Mouse (Mus musculus) stomach, embryonic 16.5 days (tissue): ENCODE measurements around the gene Slc2a9. TPM values are rescaled to one million over a fixed set of nuclear protein-coding genes. Genes with fewer than 3 reads are reported as not detected.

Source experiments
- ATAC-seq: fragments of 200-750 bp; cut with Nextera tagmentation; 2 replicates; pipeline ENCODE4 v1.8.0; 2017; ENCODE audit warnings: moderate number of reproducible peaks, moderate TSS enrichment; ENCODE audit not compliant: insufficient read depth, low FRiP score
- H3K27ac ChIP-seq: fragments of 300-500 bp; sonication (generic); 2 replicates; pipeline ENCODE4 v1.5.1; 2014; ENCODE audit warnings: low read length
- H3K27me3 ChIP-seq: fragments of 300-500 bp; sonication (generic); 2 replicates; pipeline ENCODE4 v1.6.1; 2014; ENCODE audit warnings: low read length, control low read depth, mixed read lengths; ENCODE audit not compliant: control insufficient read depth, insufficient read depth
- H3K36me3 ChIP-seq: fragments of 300-500 bp; sonication (generic); 2 replicates; pipeline ENCODE4 v1.6.1; 2014; ENCODE audit warnings: low read length; ENCODE audit not compliant: control insufficient read depth, insufficient read depth
- H3K4me1 ChIP-seq: fragments of 300-500 bp; sonication (generic); 2 replicates; pipeline ENCODE4 v1.6.1; 2014; ENCODE audit warnings: low read length, control low read depth, mixed read lengths; ENCODE audit not compliant: control insufficient read depth, insufficient read depth
- H3K4me2 ChIP-seq: fragments of 300-500 bp; sonication (generic); 2 replicates; pipeline ENCODE4 v1.6.1; 2014; ENCODE audit warnings: low read depth, low read length, mixed read lengths
- H3K4me3 ChIP-seq: fragments of 300-500 bp; sonication (generic); replicated peaks from 2 replicates; pipeline ENCODE4 v1.5.1; 2014; ENCODE audit warnings: mild to moderate bottlenecking, low read length
- H3K9ac ChIP-seq: fragments of 300-500 bp; sonication (generic); 2 replicates; pipeline ENCODE4 v1.6.1; 2014; ENCODE audit warnings: low read length
- H3K9me3 ChIP-seq: fragments of 300-500 bp; sonication (generic); replicated peaks from 2 replicates; pipeline ENCODE4 v1.6.1; 2016; ENCODE audit warnings: low read length, control low read depth; ENCODE audit not compliant: control insufficient read depth
- WGBS: fragments of 180-500 bp; shearing (Covaris S2); extraction: QIAGEN DNeasy Blood & Tissue Kit; methylation state at CpG from one replicate; pipeline ENCODE4 v1.1.7; 2014; 5-methylcytosine and 5-hydroxymethylcytosine counted together
- polyA plus RNA-seq: library from polyadenylated mRNA; unstranded; fragments of >200 nt; fragmentation: Nextera tagmentation; extraction: Ambion mirVana; gene quantifications from 2 replicates; pipeline ENCODE4 v1.2.1, GENCODE M21; 2015

Slc2a9 gene
- polyA plus RNA-seq, 1 experiment from 2014 or later, result 1.4 TPM

DNA sequence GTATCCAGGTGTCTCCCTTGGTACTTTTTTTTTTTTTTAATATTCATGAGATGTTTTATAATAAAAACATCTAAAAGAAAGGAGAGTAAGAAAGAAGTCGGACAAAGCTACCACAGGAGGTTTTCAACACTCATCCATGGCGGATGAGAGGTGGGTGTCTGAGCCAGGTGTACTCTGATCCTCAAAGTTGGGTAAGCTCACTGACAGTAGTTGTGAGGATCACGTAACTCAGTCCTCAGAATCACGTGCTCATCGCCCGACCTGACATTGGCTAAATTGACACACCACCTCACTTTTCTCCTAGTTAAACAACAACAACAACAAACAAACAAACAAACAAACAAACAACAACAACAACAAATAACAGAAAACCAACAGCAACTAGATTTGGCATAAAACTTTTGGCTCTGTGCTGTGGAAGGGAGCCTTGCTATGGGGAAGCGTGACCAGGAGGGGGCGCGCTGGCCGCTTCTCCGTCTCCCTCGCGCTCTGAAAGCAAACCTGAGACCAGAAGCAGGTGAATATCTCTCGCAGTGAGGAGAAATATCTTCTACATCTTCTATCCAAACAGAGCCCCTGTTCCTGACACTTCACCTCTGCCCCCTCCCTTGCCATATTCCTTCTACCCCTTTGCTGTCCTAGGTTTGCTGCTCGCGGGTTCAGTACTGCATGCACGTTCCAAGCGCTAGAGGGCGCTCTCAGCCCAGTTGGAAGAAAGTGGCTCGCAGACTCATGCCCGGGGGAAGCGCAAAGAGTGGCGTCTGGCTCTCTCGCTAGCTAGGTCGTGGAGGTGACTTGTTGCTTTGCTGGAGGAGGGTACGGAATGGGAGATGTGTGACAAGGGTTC is 195.5 kb downstream of the Slc2a9 start:
- Histone ChIP-seq H3K4me1 (no peaks in the 10 kb centered on the region), H3K9ac (peak overlapping the region; percentile 52), H3K27ac (no peak overlapping the region), H3K4me3 (peak overlapping the region; percentile 41), H3K4me2 (peak overlapping the region; percentile 67), H3K9me3 (no peaks in the 10 kb centered on the region), H3K36me3 (no peaks in the 10 kb centered on the region), H3K27me3 (no peaks in the 10 kb centered on the region)
- peak; percentile 72; the same call in 1 of the 2 replicates for ATAC-seq
- WGBS, result 10% methylated on average over 26 of the region's 26 CpGs

DNA sequence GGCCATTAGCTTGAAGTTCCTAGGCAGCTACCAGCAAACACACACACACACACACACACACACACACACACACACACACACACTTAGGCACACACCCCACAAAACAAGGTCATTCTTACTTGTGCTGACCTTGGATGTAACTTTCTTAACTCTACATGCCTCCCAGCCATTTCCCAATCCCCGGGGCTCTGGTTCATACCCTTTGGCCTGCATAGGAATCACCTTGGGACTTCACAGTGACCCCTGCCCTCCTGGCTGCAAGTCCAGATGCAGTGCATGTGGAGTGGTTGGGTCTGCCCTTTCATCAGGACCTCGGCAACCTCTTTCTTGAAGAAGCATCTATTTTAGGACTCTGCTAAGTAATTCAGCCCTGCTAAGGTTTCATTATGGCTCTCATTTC is 197.7 kb downstream of the Slc2a9 start:
- no peaks in the 10 kb centered on the region for H3K9me3 ChIP-seq
- H3K9ac ChIP-seq, result no peak overlapping the region
- H3K27me3 ChIP-seq, result no peaks in the 10 kb centered on the region
- no peak overlapping the region for H3K27ac ChIP-seq
- no peaks in the 10 kb centered on the region for H3K4me1 ChIP-seq
- no peak overlapping the region for H3K4me2 ChIP-seq
- no peak overlapping the region for H3K4me3 ChIP-seq
- no peaks in the 10 kb centered on the region for H3K36me3 ChIP-seq
- no peak for ATAC-seq
- 70% methylated on average over 2 of the region's 2 CpGs for WGBS

DNA sequence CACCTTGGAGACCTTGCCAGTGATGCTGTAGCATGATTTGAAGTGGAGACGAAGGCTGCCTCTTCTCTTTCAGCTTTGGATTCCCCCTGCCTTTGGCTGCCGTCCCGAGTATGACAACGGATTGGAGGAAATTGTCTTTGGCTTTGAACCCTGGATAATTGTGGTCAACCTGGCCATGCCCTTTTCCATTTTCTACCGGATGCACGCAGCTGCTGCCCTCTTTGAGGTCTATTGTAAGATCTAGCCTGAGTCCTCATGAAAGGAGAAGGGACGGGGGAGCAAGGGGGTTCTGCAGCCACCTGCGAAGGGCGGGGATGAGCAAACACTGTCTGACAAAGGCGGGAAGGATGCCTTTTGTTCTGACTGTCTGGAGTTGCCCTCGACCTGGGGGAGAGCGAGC is 200.3 kb downstream of the Slc2a9 start:
- Histone ChIP-seq H3K9me3 (no peaks in the 10 kb centered on the region), H3K4me1 (no peaks in the 10 kb centered on the region), H3K9ac (no peak overlapping the region), H3K4me3 (no peak overlapping the region), H3K4me2 (no peak overlapping the region), H3K27me3 (no peaks in the 10 kb centered on the region), H3K27ac (no peak overlapping the region), H3K36me3 (no peaks in the 10 kb centered on the region)
- 41% methylated on average over 12 of the region's 12 CpGs for WGBS
- no peak for ATAC-seq

DNA sequence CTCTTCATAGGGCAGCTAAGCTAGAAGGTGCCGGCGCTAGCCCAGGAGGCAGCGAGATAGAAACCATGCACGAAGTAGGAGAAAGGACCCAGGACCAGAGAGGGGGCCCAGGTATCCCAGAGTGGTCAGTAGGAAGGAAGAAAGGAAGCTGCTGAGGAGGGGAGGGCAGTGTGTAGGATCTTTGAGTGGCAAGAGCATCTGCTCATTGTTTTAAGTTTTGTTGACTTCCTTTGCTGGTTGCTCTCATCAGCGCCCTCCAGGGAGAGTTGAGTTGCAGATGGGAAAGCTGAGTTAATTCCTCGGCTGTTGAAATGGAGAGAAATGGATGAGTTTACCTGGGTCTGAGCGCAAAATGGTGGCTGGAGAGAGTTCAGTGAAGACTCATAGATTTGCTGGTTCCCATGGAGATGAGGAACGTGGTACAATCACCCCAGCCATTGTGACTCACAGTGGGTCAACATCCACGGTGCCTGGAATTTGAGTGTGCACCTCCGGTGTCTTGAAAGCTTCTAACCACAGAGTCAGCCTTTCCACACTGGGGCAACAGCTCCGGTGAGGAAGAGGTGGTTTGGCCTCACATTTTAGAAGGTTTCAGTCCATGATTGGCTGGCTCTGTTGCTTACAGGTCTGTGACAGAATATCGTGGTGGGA is 201.1 kb downstream of the Slc2a9 start:
- ATAC-seq, result no peak
- H3K4me3 ChIP-seq, result no peak overlapping the region
- H3K27ac ChIP-seq, result no peak overlapping the region
- H3K4me2 ChIP-seq, result no peak overlapping the region
- H3K9ac ChIP-seq, result no peak overlapping the region
- WGBS, result 83% methylated on average over 12 of the region's 12 CpGs
- H3K27me3 ChIP-seq, result no peaks in the 10 kb centered on the region
- H3K4me1 ChIP-seq, result no peaks in the 10 kb centered on the region
- no peaks in the 10 kb centered on the region for H3K9me3 ChIP-seq
- no peaks in the 10 kb centered on the region for H3K36me3 ChIP-seq

Other genes with a start within 250 kb of the Slc2a9 start
- gene Tmem128, start 243.0 kb downstream of the Slc2a9 start, polyA plus RNA-seq, result 66.2 and 69.0 TPM in 2 replicates
- gene Otop1, start 227.2 kb downstream of the Slc2a9 start, polyA plus RNA-seq, result not detected in 2 replicates
- gene Drd5, start 183.8 kb downstream of the Slc2a9 start, polyA plus RNA-seq, result not detected in 2 replicates
- 252 and 291 TPM in 2 replicates for gene Wdr1, start 60.1 kb upstream of the Slc2a9 start, polyA plus RNA-seq
- 11.2 and 12.4 TPM in 2 replicates for gene Zfp518b, start 181.7 kb upstream of the Slc2a9 start, polyA plus RNA-seq